Mouse (Mus musculus): ENCODE results near the gene Zfp429.
"Not testable (repeated sequence)": the region's sequence is repeated elsewhere in the genome, so short reads cannot be mapped to it uniquely, and the experiment has no call there.

Gene Zfp429

DNA sequence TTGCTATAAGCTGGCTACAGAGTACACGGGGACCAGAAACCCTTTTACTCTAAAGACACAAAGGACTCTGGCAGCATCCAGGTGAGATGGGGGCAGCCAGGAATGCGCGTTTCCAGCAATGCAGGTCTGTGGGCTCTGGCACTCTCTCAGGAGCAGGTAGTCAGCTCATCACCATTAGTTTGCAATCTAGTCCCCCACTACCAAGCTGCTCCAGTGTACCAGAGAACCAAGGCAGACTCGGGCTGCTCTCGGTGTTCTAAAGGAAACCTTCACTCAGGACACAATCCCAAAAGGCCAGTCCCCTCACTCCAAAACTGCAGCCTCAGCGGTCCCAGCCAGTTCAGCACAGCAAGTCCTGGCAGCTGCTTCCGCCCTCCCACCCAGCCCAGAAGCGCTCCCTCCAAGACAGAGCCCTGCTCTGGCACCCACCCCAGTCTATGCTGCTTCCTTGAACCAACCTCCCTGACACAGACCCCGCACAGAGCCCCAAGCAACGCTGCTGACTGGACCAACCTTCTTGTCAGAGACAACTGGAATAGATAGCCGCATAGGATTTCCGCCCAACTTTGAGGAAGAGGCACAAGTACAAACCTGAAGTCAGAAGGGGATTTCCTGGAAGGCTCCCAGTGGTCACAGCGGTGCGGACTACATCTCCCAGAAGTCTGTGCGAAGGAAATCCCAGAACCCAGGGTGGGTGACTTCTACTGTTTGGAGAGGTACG, at the start of gene Zfp429:
Zfp429 (minus strand) TSS at position 637 of the 721 bp plus-strand sequence.
- peak in 1 of 2 experiments; percentile 50 for DNase-seq (ENCODE audit: low spot score in 2 of 2)

DNA sequence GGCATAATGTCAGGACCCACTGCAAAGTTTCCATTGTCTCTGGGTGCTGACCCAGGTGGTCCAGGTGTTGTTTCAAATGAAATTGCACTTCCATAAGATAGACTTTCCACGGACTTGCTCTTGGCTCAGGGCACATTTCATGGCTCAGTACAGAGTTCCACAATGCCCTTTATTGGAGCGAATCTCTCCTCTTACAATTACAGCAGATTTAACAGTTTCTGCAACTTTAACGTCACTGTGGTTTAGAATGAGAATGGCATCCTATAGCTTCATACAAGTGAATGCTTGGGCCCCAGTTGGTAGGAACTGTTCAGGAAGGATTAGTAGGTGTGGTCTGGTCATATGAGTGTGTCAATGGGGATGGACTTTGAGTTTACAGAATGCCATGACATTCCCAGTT, 37.5 kb upstream of the Zfp429 start:
- not testable (repeated sequence) for DNase-seq (ENCODE audit: low spot score in 2 of 2)

DNA sequence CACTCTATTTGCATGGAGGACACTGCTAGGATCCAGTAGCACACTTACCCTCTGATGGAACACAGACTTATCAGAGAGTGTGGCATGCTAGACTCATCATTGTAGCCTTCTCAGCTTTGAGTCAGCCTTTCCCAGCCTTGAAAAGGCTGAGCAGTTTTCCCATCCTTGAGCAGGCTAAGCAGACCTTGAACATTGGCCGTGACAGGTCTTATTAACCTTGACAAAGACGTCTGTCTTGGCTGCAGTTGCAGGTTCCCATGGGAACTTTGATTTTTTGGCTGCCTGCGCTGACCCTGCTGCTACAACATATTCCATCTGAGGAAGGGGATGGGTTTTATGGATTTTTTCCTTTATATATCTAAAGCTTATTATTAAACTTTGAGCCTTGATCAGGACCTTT, 28.5 kb upstream of the Zfp429 start:
- no peak for DNase-seq (ENCODE audit: low spot score in 2 of 2)

DNA sequence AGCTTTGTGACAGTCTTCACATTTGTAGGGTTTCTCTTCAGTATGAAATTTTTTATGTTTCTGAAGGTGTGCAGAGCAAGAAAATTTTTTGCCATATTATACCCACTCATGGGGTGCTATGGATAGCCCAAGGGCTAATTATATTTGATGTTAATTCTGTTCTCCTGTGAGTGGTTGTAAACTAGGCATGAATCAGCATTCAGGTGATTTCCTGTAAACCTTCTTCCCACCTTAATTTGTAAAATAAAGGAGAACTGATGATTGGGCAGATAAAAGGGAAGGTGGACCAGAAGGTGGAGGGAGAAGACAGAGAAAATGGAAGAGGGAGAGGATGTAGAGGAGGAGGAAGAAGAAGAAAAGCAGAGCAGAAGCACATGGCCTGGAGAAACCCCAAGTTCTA, 26.1 kb upstream of the Zfp429 start:
- not testable (repeated sequence) for DNase-seq (ENCODE audit: low spot score in 2 of 2)

DNA sequence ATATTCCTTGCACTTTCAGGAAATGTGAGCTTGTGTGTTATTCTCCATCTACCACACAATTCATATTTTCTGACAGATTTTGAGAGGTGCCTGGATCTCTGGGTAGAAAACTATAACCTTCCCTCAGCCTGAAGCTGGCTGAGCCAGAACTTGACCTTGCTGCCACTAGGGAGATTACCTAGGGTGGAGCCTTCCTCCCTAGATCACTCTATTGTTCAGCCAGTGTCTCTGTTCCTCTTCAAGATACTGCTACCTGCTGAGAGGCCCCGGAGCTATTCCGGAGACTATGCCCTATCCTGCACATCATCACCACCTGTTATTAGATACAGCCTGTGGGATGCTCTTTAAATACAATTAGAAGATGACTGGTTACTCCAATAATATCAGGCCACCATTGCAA, 22.9 kb upstream of the Zfp429 start:
- DNase-seq (ENCODE audit: low spot score in 2 of 2), result not testable (repeated sequence)

DNA sequence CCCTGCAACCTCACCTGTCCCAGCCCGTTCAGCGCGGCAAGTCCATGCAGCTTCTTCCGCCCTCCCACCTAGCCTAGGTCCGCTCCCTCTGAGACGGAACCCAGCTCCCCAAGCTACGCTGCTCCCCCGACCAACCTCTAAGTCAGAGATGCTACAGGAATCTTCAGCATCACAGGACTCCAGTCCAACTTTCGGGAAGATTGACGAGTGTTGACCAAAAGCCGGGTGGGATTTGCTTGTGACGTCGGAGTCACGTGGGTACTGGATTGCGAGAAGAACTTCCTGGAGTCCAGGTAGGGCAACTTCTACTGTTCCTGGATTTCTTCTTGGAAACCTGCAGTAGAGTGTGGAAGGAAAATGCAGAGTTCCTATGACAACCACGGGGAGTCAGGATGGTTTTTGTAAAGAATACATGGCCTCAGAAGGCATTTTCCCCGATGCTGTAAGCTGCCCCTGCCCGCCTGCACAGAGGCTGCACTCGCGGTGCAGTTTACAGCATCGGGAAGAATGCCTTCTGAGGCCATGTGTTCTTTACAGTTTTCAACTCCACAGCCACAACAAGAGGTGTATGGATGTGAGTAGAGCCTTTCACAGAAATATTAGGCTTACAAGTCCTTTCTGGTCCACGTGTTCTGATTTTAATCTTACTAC, 21.7 kb upstream of the Zfp429 start, which contains the start of gene Zfp459:
Zfp459 (minus strand) TSS at position 212 of the 651 bp plus-strand sequence.
- peak in 1 of 2 experiments; percentile 6 for DNase-seq (ENCODE audit: low spot score in 2 of 2)

DNA sequence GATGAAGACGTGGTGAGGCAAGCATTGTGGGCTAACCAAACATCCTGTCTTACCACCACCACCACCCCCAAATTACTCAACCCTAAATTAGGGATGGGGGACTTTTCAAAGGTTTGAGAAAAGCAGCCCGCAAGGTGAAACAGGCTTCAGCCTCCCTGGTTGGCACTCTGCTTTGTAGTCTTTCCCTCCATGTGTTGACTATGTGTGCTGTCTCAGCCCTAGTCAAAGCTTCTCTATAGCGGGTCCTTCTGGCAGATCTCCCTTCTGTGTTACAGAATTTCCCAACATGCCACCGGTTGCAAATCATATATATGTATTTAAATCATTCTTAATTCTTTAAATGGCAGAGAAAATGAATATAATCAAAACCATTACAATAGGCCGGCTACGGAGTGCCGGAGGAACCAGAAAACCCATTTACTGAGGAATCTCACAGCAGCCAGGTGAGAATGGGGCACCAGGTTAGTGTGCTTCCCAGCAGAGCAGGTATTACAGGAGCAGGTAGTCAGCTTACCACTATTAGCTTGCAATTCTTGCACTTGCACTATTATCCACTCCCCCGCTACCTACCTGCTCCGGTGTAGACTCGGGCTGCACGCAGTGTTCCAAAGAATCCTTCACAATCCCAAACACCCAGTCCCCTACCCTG, 21.1 kb upstream of the Zfp429 start:
- no peak for DNase-seq (ENCODE audit: low spot score in 2 of 2)

DNA sequence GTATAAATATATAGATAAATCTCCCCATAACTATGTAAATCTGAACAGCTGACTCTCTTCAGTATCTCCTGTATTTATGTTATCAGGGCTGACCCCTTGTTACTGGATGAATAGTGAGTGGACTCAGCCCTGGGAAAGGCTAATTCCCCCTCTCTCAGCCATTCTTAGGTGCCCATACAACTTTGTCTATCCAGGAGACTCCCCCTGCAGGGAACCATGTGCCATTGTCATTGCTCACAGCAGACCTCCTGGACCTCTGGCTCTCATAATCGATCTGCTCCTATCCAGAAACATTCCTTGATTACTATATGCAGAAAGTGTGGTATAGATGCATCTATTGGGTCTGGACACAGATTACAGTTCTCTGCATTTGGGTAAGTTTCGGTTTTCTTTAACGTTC, 17.2 kb upstream of the Zfp429 start:
- no peak for DNase-seq (ENCODE audit: low spot score in 2 of 2)

DNA sequence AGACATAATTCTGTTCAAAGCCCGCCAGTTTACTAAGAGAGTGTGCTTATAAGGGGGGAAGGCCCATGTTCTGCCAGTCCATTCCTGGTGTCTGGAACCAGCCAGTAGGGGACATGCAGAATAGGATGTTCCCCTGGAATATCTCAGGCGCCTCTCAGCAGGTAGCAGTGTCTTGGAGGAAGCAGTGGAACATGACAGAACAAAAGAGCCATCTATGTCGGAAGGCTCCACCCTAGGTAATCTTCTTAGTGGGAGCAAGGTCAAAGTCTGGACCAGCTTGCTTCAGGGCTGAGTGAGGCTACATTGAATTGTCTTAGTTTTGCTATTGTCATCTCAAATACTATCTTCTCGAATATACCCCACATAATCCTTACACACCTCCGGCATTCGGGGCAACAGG, 16.1 kb upstream of the Zfp429 start:
- no peak for DNase-seq (ENCODE audit: low spot score in 2 of 2)

DNA sequence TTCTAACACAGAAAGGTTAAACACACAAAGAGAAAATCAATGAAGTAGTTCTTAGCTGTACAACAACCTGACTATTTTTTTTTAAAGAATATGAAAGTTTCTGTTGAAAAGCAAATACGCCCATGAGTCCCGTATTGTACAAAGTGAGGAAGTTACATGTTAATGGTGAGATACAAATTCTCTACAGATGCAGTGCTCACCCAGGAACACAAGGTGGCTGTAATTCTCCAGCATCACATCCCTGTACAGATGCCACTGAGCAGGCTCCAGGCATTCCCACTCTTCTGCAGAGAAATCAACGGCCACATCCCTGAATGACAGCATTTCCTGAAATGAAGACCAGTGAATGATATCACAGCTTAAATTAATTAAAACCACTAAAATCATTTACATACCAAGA, 14.0 kb upstream of the Zfp429 start:
- DNase-seq (ENCODE audit: low spot score in 2 of 2), result not testable (repeated sequence)

DNA sequence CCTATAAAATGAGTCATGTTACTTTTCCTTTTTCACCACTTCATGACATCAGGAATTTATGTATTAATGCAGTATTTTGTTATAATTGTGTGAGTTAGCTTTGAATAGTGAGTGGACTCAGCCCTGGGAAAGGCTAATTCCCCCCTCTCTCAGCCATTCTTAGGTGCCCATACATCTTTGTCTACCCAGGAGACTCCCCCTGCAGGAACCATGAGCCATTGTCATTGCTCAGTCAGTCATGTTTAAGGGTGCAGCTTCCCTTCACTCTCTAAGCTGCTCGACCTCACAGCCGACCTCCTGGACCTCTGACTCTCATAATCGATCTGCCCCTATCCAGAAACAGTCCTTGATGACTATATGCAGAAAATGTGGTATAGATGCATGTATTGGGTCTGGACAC, 23.4 kb downstream of the Zfp429 start:
- DNase-seq (ENCODE audit: low spot score in 2 of 2), result not testable (repeated sequence)

DNA sequence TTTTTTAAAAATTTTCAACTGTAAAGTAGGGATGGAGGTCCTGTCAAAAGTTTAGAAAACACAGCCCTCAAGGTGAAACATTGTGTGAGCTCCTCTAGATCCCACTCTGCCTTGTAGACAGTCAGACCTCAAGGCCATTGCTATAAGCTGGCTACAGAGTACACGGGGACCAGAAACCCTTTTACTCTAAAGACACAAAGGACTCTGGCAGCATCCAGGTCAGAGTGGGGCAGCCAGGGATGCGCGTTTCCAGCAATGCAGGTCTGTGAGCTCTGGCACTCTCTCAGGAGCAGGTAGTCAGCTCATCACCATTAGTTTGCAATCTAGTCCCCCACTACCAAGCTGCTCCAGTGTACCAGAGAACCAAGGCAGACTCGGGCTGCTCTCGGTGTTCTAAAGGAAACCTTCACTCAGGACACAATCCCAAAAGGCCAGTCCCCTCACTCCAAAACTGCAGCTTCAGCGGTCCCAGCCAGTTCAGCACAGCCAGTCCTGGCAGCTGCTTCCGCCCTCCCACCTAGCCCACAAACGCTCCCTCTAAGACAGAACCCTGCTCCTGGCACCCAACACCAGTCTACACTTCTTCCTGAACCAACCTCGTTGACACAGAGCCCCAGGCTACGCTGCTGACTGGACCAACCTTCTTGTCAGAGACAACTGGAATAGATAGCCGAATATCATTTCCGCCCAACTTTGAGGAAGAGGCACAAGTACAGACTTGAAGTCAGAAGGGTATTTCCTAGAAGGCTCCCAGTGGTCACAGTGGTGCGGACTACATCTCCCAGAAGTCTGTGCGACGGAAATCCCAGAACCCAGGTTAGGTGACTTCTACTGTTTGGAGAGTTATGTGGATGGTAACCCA, 24.3 kb downstream of the Zfp429 start, which contains the start of the genes Gm28041 and Zfp456:
Gm28041 (minus strand) TSS at position 684 of the 862 bp plus-strand sequence.
Zfp456 (minus strand) TSS at position 761 of the 862 bp plus-strand sequence.
- DNase-seq (ENCODE audit: low spot score in 2 of 2), result not testable (repeated sequence)

DNA sequence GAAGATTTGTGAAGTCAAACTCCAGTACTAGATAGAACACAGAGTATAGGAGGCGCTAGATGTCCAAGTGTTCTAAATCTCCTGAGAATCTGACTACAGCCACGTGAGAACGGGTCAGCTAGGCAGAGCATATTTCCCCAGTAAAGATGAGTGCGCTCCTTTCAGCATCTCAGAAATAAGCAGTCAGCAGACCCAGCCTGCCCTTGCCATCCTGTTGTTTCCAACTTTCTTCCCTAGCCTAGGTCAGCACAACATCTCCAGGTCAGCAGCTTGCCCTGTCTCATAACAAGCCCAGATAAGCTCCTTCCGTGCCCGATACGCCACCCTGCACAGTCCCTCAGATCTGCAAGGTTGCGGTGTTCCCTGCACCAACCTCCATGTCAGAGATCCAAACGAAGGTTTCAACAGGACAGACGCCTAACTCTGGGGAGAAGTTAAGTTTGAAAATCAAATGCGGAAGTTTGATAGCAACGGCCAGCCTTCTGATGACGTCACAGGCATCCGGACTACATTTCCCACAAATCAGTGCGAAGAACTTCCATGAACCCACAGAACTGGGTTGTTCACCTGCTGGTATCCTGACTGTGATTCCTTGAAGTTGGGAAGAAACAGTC, 39.4 kb downstream of the Zfp429 start, which contains the start of the genes Gm28044 and Zfp953:
Gm28044 (minus strand) TSS at position 406 of the 614 bp plus-strand sequence.
Zfp953 (minus strand) TSS at position 475 of the 614 bp plus-strand sequence.
- DNase-seq (ENCODE audit: low spot score in 2 of 2), result peak; percentile 69 to 78

DNA sequence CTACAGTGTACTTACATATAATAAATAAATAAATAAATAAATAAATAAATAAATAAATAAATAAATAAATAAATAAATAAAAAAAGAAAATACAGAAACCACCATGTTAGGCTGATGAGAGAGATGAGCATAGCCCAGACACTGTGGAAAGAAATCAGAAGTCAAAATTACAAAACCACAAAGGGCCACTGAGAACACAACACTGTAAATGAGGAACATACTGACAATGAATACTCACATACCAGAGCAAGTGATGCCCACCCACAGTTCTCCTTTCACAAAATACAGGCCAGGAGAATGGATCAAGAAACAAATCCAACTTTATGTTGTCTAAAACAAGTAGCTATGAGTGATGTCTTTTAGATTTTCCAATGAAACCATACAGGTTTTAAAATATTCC, 47.8 kb downstream of the Zfp429 start:
- no peak for DNase-seq (ENCODE audit: low spot score in 2 of 2)

DNA sequence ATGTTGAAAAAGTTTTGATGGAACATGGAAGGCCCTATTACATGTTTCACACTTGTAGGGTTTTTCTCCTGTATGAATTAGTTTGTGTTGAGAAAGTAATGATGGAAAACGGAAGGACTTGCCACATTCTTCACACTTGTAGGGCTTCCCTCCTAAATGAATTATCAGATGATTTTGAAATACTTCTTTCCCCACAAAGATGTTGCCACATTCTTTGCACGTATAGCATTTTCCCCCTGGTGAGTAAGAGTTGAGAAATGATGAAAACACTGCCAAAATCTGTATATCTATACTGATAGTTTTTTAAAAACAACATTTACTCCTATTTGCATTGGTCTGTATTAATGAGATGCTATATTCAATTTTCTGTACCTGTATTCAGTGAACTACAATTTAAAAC, 56.2 kb downstream of the Zfp429 start:
- DNase-seq (ENCODE audit: low spot score in 2 of 2), result no peak
